Mouse (Mus musculus) kidney, postnatal 0 days (tissue): ENCODE measurements around the gene Sparc. TPM values are rescaled to one million over a fixed set of nuclear protein-coding genes. Genes with fewer than 3 reads are reported as not detected.
A peak's percentile ranks its signal among the peaks of the same experiment; 100 is the strongest.
"Not testable (repeated sequence)": the region's sequence is repeated elsewhere in the genome, so short reads cannot be mapped to it uniquely, and the experiment has no call there.

Experiments
- ATAC-seq: fragments of 200-750 bp; cut with Nextera tagmentation; replicated peaks from 2 replicates; pipeline ENCODE4 v1.8.0; 2017; ENCODE audit warnings: low read depth, moderate number of reproducible peaks, moderate TSS enrichment, moderate library complexity; ENCODE audit not compliant: low FRiP score
- DNase-seq: peaks from one replicate; pipeline ENCODE4 v3.0.0-alpha.2; 2016; ENCODE audit warnings: low spot score
- H3K27ac ChIP-seq: fragments of 300-500 bp; sonication (generic); 2 replicates; pipeline ENCODE4 v1.5.1; 2014; ENCODE audit warnings: mild to moderate bottlenecking
- H3K27me3 ChIP-seq: fragments of 300-500 bp; sonication (generic); 2 replicates; pipeline ENCODE4 v1.6.1; 2014; ENCODE audit warnings: low read length, mixed read lengths; ENCODE audit not compliant: insufficient read depth
- H3K36me3 ChIP-seq: fragments of 300-500 bp; sonication (generic); 2 replicates; pipeline ENCODE4 v1.6.1; 2014; ENCODE audit warnings: low read length, mixed read lengths; ENCODE audit not compliant: insufficient read depth
- H3K4me1 ChIP-seq: fragments of 300-500 bp; sonication (generic); replicated peaks from 2 replicates; pipeline ENCODE4 v1.6.1; 2014; ENCODE audit warnings: antibody characterized with exemption, low read length, mixed read lengths; ENCODE audit not compliant: insufficient read depth
- H3K4me2 ChIP-seq: fragments of 300-500 bp; sonication (generic); 2 replicates; pipeline ENCODE4 v1.6.1; 2014; ENCODE audit warnings: mild to moderate bottlenecking, low read length, moderate library complexity, mixed read lengths
- H3K4me3 ChIP-seq: fragments of 300-500 bp; sonication (generic); replicated peaks from 2 replicates; pipeline ENCODE4 v1.5.1; 2014; ENCODE audit warnings: low read depth, low read length
- H3K9ac ChIP-seq: fragments of 300-500 bp; sonication (generic); 2 replicates; pipeline ENCODE4 v1.6.1; 2014; ENCODE audit warnings: low read depth, low read length
- H3K9me3 ChIP-seq: fragments of 300-500 bp; sonication (generic); replicated peaks from 2 replicates; pipeline ENCODE4 v1.6.1; 2016; ENCODE audit warnings: low read length, inconsistent platforms, mixed read lengths
- CTCF ChIP-seq: IDR thresholded peaks from 2 replicates; pipeline ENCODE4 v1.5.1; 2016; ENCODE audit warnings: antibody characterized with exemption, low read depth, mild to moderate bottlenecking, moderate library complexity
- WGBS: fragments of 180-500 bp; shearing (Covaris S2); extraction: QIAGEN DNeasy Blood & Tissue Kit; methylation state at CpG from one replicate; pipeline ENCODE4 v1.1.7; 2014; 5-methylcytosine and 5-hydroxymethylcytosine counted together
- polyA plus RNA-seq: library from polyadenylated mRNA; unstranded; fragments of >200 nt; fragmentation: Nextera tagmentation; extraction: Ambion mirVana; gene quantifications from 2 replicates; pipeline ENCODE4 v1.2.1, GENCODE M21; 2015

Sparc gene
- polyA plus RNA-seq, 1 experiment from 2014 or later: 1,281 TPM

GRCm38 (mm10) chr11:55417898-55418703, 4.9 kb downstream of the Sparc start:
- H3K27me3 ChIP-seq: no peaks in the 10 kb centered on the region
- TF ChIP-seq CTCF: no peak
- H3K4me2 ChIP-seq: peak overlapping the region; percentile 64
- no peaks in the 10 kb centered on the region for H3K9me3 ChIP-seq
- no peaks in the 10 kb centered on the region for H3K36me3 ChIP-seq
- WGBS: under 1% methylated on average over 24 of the region's 24 CpGs
- peak; percentile 93 for DNase-seq
- H3K9ac ChIP-seq: peak overlapping the region; percentile 76
- peak overlapping the region; percentile 56 for H3K4me3 ChIP-seq
- peak; percentile 81 for ATAC-seq
- peak overlapping the region; percentile 94 for H3K27ac ChIP-seq
- H3K4me1 ChIP-seq: peaks cover 13% of the 10 kb centered on the region; the same call in 1 of the 2 replicates

- Histone ChIP-seq H3K9me3 (no peaks in the 10 kb centered on the region), H3K27ac (peak overlapping the region; percentile 94), H3K4me2 (peak overlapping the region; percentile 64), H3K27me3 (no peaks in the 10 kb centered on the region), H3K36me3 (0 out of 2 replicates have a peak, but pooled peaks cover 6% of the 10 kb centered on the region), H3K4me3 (peak overlapping the region; percentile 56; the same call in 1 of the 2 replicates), H3K9ac (no peak overlapping the region), H3K4me1 (peaks cover 18% of the 10 kb centered on the region; the same call in 1 of the 2 replicates)
- ATAC-seq: no peak
- peak; percentile 67 for DNase-seq
- no peak for TF ChIP-seq CTCF
- WGBS: 36% methylated on average over 6 of the region's 6 CpGs
Observed at GRCm38 (mm10) chr11:55416609-55417265, 6.2 kb downstream of the Sparc start.

GRCm38 (mm10) chr11:55415731-55416130, 7.3 kb downstream of the Sparc start:
- H3K9me3 ChIP-seq, DNase-seq, ATAC-seq, H3K27me3 ChIP-seq, H3K36me3 ChIP-seq, H3K9ac ChIP-seq, H3K4me3 ChIP-seq: not testable (repeated sequence)
- peak overlapping the region; percentile 64; the same call in 1 of the 2 replicates for H3K4me2 ChIP-seq
- WGBS: 74% methylated on average over 6 of the region's 6 CpGs
- peak overlapping the region; percentile 67 for H3K27ac ChIP-seq
- peaks cover 18% of the 10 kb centered on the region; the same call in 1 of the 2 replicates for H3K4me1 ChIP-seq

GRCm38 (mm10) chr11:55415036-55415704, 7.8 kb downstream of the Sparc start:
- Histone ChIP-seq H3K9me3 (no peaks in the 10 kb centered on the region), H3K4me2 (peak overlapping the region; percentile 38), H3K9ac (no peak overlapping the region), H3K36me3 (0 out of 2 replicates have a peak, but pooled peaks cover 6% of the 10 kb centered on the region), H3K27ac (peak overlapping the region; percentile 67), H3K4me3 (no peak overlapping the region), H3K4me1 (peaks cover 18% of the 10 kb centered on the region; the same call in 1 of the 2 replicates), H3K27me3 (no peaks in the 10 kb centered on the region)
- DNase-seq (peak; percentile 87), ATAC-seq (no peak)
- 8% methylated on average over 9 of the region's 9 CpGs for WGBS
- TF ChIP-seq CTCF: no peak

- DNase-seq (peak; percentile 48), ATAC-seq (no peak)
- Histone ChIP-seq H3K27ac (peak overlapping the region; percentile 67; the same call in 1 of the 2 replicates), H3K27me3 (no peaks in the 10 kb centered on the region), H3K36me3 (0 out of 2 replicates have a peak, but pooled peaks cover 11% of the 10 kb centered on the region), H3K9me3 (no peaks in the 10 kb centered on the region), H3K4me1 (peaks cover 18% of the 10 kb centered on the region; the same call in 1 of the 2 replicates), H3K4me2 (peak overlapping the region; percentile 16; the same call in 1 of the 2 replicates), H3K4me3 (no peak overlapping the region), H3K9ac (no peak overlapping the region)
- TF ChIP-seq CTCF: no peak
- 22% methylated on average over 5 of the region's 5 CpGs for WGBS
Observed at GRCm38 (mm10) chr11:55414314-55414713, 8.7 kb downstream of the Sparc start.

- DNase-seq (no peak), ATAC-seq (no peak)
- 97% methylated on average over 2 of the region's 2 CpGs for WGBS
- H3K27me3 ChIP-seq: no peaks in the 10 kb centered on the region
- no peak overlapping the region for H3K4me2 ChIP-seq
- peak overlapping the region; percentile 67; the same call in 1 of the 2 replicates for H3K27ac ChIP-seq
- peaks cover 15% of the 10 kb centered on the region for H3K36me3 ChIP-seq
- no peak for TF ChIP-seq CTCF
- H3K9ac ChIP-seq: no peak overlapping the region
- no peaks in the 10 kb centered on the region for H3K9me3 ChIP-seq
- H3K4me3 ChIP-seq: no peak overlapping the region
- H3K4me1 ChIP-seq: peaks cover 18% of the 10 kb centered on the region; the same call in 1 of the 2 replicates
Observed at GRCm38 (mm10) chr11:55413416-55413796, 9.6 kb downstream of the Sparc start.
